Mouse (Mus musculus) monocyte, adult 59 days (primary cell): ENCODE results near the gene Smco1. TPM values are rescaled to one million over a fixed set of nuclear protein-coding genes. Genes with fewer than 3 reads are reported as not detected.

Experiments
- total RNA-seq, 2 experiments: library from RNA; stranded (reverse); gene quantifications; one replicate each; pipeline ENCODE4 v1.2.4; 2023

Gene Smco1
- total RNA-seq: under 1 TPM; 0.58 to 0.64 TPM

DNA sequence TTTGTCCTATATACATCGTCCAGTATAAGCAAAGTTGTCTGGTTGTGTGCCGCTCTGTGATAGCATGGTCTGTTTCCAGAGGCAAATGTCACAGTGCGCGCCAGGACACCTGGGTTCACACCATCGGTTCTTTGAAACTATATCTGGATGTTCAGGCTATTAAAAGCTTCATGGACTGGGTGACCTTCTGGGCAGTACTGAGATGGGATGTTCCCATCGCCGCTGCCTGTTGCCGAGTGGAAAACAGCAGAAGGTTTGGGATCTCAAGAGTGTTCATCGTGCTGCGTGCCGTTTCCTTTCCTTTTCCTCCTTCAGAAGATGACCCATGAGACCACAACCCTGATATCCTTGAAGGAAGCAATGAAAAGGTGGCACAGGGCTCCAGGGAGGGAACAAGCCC is at the start of gene Smco1:
TSS of gene Smco1 (plus strand) at position 178 of the 400 bp plus-strand sequence.

GRCm38 (mm10) chr16:32246952-32247370 is 24.3 kb upstream of the Smco1 start, which contains the start of the genes Fbxo45 and Wdr53:
Gene Fbxo45, minus strand, starts transcription at chr16:32247158.
Gene Wdr53, plus strand, starts transcription at chr16:32247227.

DNA sequence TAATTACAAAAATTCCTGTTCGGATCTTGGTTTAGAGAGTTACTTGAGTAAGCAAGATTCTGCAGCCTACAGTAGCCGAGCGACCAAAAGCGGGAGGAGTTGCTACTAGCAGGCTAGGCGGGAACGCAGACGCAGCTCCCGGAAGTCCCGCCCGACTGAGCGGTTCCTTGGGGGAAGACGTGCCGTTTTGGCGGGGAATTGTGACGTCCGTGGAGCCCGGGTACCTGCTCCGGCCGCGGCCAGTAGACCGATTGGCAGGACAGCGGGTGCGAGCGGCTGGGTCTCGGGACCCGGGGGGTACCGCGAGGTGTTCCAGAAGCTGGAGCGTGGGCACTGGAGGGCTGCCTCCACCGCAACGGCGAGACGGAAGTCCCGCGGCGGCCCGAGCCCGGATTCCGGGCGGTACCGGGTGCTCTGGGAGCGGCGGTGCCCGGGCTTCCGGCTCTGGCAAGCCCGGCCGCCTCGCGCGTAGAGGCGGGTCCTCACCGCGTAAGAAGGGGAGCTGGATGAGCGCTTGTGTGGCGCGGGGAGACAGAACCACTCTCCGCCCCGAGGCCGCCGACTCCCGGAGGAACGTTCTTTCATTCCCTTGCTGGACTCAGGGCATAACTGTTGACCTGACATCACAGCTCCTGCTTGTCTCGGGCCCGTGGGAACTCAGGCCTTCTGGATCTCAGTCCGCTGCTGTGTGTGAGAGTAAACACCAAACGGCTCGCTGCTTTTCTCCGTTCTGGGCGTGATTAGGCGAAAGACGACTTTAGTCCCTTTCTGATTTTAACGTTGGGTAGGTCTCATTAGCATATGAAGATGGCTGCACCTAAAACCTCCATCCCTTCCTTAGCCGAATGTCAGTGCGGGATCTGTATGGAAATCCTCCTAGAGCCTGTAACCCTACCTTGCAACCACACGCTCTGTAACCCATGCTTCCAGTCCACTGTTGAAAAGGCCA is 6.3 kb downstream of the Smco1 start, which contains the start of gene Rnf168:
TSS of gene Rnf168 (plus strand) at position 152 of the 949 bp plus-strand sequence.

Other genes with a start within 250 kb of the Smco1 start
- 10 to 100 TPM; 83.5 to 88.0 TPM for gene Pak2, start 192.1 kb upstream of the Smco1 start, total RNA-seq
- 10 to 100 TPM; 32.8 to 39.1 TPM for gene Pigx, start 171.7 kb upstream of the Smco1 start, total RNA-seq
- gene Cep19, start 171.7 kb upstream of the Smco1 start, total RNA-seq: 1 to 10 TPM; 2.6 to 3.1 TPM
- 100 to 1,000 TPM; 408 to 451 TPM for gene Nrros, start 105.9 kb upstream of the Smco1 start, total RNA-seq
- gene Bex6, start 91.6 kb upstream of the Smco1 start, total RNA-seq: 1 to 10 TPM; 2.2 to 5.3 TPM
- 1 to 10 TPM; 7.3 to 7.6 TPM for gene Fbxo45, start 24.3 kb upstream of the Smco1 start, total RNA-seq
- 10 to 100 TPM in 1 of 2 experiments, 1 to 10 TPM in 1; 8.7 to 12.8 TPM for gene Wdr53, start 24.2 kb upstream of the Smco1 start, total RNA-seq
- 10 to 100 TPM; 14.0 to 14.2 TPM for gene Rnf168, start 6.0 kb downstream of the Smco1 start, total RNA-seq
- gene Ubxn7, start 60.8 kb downstream of the Smco1 start, total RNA-seq: 10 to 100 TPM; 40.0 to 60.9 TPM
- gene Tm4sf19, start 129.0 kb downstream of the Smco1 start, total RNA-seq: not detected
- gene Tctex1d2, start 148.2 kb downstream of the Smco1 start, total RNA-seq: 10 to 100 TPM; 11.4 to 15.2 TPM
- gene Pcyt1a, start 159.5 kb downstream of the Smco1 start, total RNA-seq: 100 to 1,000 TPM; 123 to 140 TPM
- gene Slc51a, start 216.4 kb downstream of the Smco1 start, total RNA-seq: not detected
- not detected for gene Zdhhc19, start 224.8 kb downstream of the Smco1 start, total RNA-seq